Mouse (Mus musculus): Measurements from ENCODE around the gene Ifnlr1. TPM values are rescaled to one million over a fixed set of nuclear protein-coding genes. Genes with fewer than 3 reads are reported as not detected.

The Ifnlr1 gene
- polyA plus RNA-seq, 1 experiment from 2014 or later = 0.46 TPM

DNA sequence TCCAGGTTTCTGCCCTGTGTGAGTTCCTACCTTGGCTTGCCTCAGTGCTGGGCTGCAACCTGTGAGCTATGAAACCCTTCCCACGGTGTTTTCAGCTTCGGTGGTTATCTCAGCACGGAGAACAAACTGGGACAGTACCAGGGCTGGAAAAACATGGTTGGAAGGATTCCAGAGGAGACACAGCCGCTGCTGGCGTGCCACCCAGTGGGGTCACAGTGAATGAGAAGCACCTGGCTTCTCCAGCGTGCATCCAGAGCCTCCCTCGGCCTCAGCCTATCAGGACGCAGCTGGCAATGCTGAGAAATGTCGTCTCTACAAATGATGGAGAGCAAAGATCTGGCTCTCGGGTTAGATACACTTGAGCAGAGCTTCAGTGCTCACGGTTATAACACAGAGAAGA lies 40.3 kb downstream of the Ifnlr1 start:
- no peak overlapping the region for H3K9ac ChIP-seq (replicated peaks)
- 80% methylated on average over 11 of the region's 11 CpGs for WGBS
- ATAC-seq (ENCODE audit: low FRiP score) = no peak
- no peak overlapping the region for H3K27ac ChIP-seq (replicated peaks)
- no peaks in the 10 kb centered on the region for H3K36me3 ChIP-seq
- H3K27me3 ChIP-seq (replicated peaks) = no peaks in the 10 kb centered on the region
- no peak overlapping the region for H3K4me3 ChIP-seq (replicated peaks)
- H3K9me3 ChIP-seq (replicated peaks) = no peaks in the 10 kb centered on the region
- H3K4me2 ChIP-seq = no peak overlapping the region
- no peaks in the 10 kb centered on the region for H3K4me1 ChIP-seq

DNA sequence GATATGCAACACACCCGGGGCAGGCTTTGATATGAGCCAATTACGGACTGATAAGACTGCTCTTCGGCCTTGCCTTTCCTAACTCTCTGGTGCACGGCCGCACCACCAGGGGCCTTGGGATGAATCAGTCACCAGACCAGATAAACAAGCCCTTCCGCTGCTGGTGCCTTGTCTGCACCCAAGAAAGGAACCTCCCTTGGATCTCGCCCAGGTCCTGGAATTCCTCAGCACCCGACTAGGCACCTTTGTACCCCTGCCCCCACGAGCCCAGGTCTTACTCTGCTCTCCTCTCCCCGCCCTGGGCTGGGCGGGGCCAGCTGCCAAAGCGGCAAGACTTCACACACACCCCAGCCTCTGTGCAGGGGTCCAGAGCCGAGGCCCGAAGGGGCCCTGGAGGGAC lies 41.7 kb downstream of the Ifnlr1 start, which contains the start of gene Il22ra1:
Gene Il22ra1 (plus strand): TSS at position 356 of the 400 bp plus-strand sequence.
- H3K4me1 ChIP-seq = no peaks in the 10 kb centered on the region
- no peak within 1 kb of the TSS for H3K27ac ChIP-seq (replicated peaks)
- ATAC-seq (ENCODE audit: low FRiP score) = no peak
- H3K27me3 ChIP-seq (replicated peaks) = no peaks in the 10 kb centered on the region
- H3K9me3 ChIP-seq (replicated peaks) = no peaks in the 10 kb centered on the region
- H3K36me3 ChIP-seq = no peaks in the 10 kb centered on the region
- H3K9ac ChIP-seq (replicated peaks) = no peak within 1 kb of the TSS
- H3K4me2 ChIP-seq = no peak within 1 kb of the TSS
- no peak within 1 kb of the TSS; the same call in 1 of the 2 replicates for H3K4me3 ChIP-seq (replicated peaks)
- WGBS = 62% methylated on average over 14 of the region's 14 CpGs

DNA sequence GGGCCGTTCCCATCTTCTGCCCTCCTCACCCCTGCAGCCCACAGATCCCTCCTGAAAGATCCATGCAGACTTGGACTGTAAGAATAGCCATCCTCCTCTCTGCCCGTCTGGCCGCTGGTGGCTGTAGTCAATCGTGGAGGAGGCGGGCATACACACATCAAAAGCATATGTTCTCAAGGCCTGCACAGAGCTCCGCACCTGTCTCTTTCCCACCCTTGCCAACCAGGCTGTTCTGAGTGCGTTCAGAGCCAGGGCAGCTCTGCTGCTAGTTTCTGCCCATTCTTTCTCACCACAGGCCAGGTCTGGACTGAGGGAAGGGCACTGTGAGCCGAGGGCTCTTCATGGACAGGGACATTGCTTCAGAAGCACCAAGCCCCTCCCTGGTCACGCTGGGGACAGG lies 44.1 kb downstream of the Ifnlr1 start:
- H3K9ac ChIP-seq (replicated peaks) = no peak overlapping the region
- no peak overlapping the region for H3K27ac ChIP-seq (replicated peaks)
- WGBS = 65% methylated on average over 9 of the region's 9 CpGs
- no peak overlapping the region for H3K4me2 ChIP-seq
- ATAC-seq (ENCODE audit: low FRiP score) = no peak
- H3K9me3 ChIP-seq (replicated peaks) = no peaks in the 10 kb centered on the region
- no peaks in the 10 kb centered on the region for H3K36me3 ChIP-seq
- H3K4me1 ChIP-seq = no peaks in the 10 kb centered on the region
- no peak overlapping the region for H3K4me3 ChIP-seq (replicated peaks)
- H3K27me3 ChIP-seq (replicated peaks) = no peaks in the 10 kb centered on the region

DNA sequence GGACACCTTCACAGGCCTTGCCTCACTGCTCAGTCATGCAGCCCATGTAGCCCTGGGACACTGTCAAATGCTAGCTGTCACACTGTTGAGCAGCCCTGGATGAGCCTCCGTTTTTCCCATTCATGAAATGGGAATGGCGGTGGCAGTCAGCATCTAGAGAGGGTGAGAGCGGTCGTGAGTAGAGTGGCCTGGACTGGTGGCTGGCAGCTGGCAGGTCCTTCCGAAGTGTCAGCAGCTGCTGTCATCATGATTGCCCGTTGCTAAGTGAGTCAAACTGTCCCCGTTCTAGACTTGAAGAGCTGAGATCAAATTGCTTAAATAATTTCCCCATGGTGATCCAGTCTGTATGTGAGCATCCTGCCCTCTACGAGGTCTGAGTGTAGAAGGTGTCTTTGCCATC lies 44.9 kb downstream of the Ifnlr1 start:
- Histone ChIP-seq H3K9me3 (replicated peaks) (no peaks in the 10 kb centered on the region), H3K27ac (replicated peaks) (no peak overlapping the region), H3K4me2 (no peak overlapping the region), H3K4me1 (no peaks in the 10 kb centered on the region), H3K27me3 (replicated peaks) (no peaks in the 10 kb centered on the region), H3K9ac (replicated peaks) (no peak overlapping the region), H3K36me3 (no peaks in the 10 kb centered on the region), H3K4me3 (replicated peaks) (no peak overlapping the region)
- WGBS = 79% methylated on average over 8 of the region's 8 CpGs
- no peak for ATAC-seq (ENCODE audit: low FRiP score)

DNA sequence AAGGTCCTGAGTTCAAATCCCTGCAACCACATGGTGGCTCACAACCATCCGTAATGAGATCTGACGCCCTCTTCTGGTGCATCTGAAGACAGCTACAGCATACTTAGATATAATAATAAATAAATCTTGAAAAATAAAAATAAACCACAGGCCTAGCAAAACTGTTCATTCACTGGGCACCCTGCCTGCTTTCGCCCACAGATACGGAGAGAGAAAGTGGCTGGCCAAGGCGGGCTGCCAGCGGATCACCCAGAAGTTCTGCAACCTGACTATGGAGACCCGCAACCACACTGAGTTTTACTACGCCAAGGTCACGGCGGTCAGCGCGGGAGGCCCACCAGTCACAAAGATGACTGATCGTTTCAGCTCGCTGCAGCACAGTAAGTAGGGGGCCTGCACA lies 47.8 kb downstream of the Ifnlr1 start:
- Histone ChIP-seq H3K27ac (replicated peaks) (no peak overlapping the region), H3K4me2 (no peak overlapping the region), H3K4me1 (no peaks in the 10 kb centered on the region), H3K36me3 (no peaks in the 10 kb centered on the region), H3K9ac (replicated peaks) (no peak overlapping the region), H3K9me3 (replicated peaks) (no peaks in the 10 kb centered on the region), H3K27me3 (replicated peaks) (no peaks in the 10 kb centered on the region), H3K4me3 (replicated peaks) (no peak overlapping the region)
- no peak for ATAC-seq (ENCODE audit: low FRiP score)
- WGBS = 95% methylated on average over 14 of the region's 14 CpGs

DNA sequence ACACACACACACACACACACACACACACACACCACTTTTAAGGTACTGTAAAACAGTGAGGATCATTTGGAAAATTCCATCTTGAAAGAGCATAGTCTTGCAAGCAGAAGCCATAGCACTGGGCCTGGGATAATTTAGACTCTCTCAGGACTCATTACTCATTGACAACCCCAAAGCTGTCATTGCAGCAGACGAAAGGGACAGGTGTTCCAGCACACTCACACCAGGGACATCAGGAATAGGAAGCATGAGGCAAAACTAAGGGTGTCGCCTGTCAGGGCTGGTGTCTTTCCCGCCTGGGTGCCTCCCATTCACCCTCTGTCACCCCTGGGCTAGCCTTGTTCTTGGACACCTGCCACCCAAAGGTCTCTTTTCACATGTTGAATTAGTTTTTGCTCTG lies 50.8 kb downstream of the Ifnlr1 start:
- no peak overlapping the region for H3K27ac ChIP-seq (replicated peaks)
- ATAC-seq (ENCODE audit: low FRiP score) = no peak
- H3K27me3 ChIP-seq (replicated peaks) = no peaks in the 10 kb centered on the region
- peaks cover 3% of the 10 kb centered on the region; the same call in 1 of the 2 replicates for H3K4me1 ChIP-seq
- no peak overlapping the region for H3K4me2 ChIP-seq
- H3K9me3 ChIP-seq (replicated peaks) = no peaks in the 10 kb centered on the region
- no peak overlapping the region for H3K4me3 ChIP-seq (replicated peaks)
- 74% methylated on average over 3 of the region's 3 CpGs for WGBS
- H3K36me3 ChIP-seq = no peaks in the 10 kb centered on the region
- H3K9ac ChIP-seq (replicated peaks) = no peak overlapping the region

DNA sequence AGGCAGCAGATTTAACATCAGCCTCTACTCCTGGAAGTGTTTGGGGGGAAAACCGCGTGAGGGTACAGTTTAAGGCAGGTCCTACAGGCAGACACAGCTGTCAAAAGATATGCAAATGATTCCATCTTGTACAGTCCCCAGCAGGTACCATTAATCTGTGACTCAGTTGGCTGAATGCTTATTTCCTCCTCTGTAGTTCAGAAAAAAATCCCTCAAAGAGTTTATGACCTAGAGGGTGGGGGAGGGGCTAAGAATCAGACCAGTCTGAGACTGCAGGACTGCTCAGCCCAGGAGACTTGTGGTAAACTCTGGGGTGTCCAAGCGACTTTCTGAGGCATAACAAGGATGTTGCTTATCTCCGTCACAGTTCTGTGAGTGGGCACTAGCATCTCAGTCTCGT lies 52.1 kb downstream of the Ifnlr1 start:
- H3K4me3 ChIP-seq (replicated peaks) = no peak overlapping the region
- WGBS = 58% methylated on average over 5 of the region's 5 CpGs
- no peak for ATAC-seq (ENCODE audit: low FRiP score)

DNA sequence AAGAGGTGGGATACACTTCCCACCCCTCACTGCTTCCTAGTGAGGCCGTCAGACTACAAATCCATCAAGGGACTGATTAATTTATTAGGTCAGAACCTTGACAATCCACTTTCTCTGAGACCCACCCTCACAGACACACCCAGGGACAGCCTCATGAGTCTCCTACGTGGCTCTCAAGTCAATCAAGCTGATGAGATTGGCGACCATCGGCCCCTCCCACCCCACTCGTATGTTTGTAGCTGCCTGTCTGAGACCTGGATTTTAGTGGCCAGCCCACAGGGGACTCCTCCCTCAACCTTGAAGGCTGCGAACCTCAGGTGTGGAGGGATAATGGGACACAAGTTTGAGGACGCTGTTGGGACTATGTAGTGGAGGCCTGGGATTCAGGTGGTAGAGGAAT lies 53.1 kb downstream of the Ifnlr1 start:
- Histone ChIP-seq H3K4me3 (replicated peaks) (no peak overlapping the region), H3K9ac (replicated peaks) (no peak overlapping the region), H3K9me3 (replicated peaks) (no peaks in the 10 kb centered on the region), H3K27ac (replicated peaks) (no peak overlapping the region), H3K36me3 (no peaks in the 10 kb centered on the region), H3K4me1 (peaks cover 3% of the 10 kb centered on the region; the same call in 1 of the 2 replicates), H3K4me2 (no peak overlapping the region), H3K27me3 (replicated peaks) (no peaks in the 10 kb centered on the region)
- WGBS = 47% methylated on average over 7 of the region's 7 CpGs
- no peak for ATAC-seq (ENCODE audit: low FRiP score)

More for the DNA sequence above, 52.1 kb downstream of the Ifnlr1 start:
- Histone ChIP-seq H3K27me3 (replicated peaks) (no peaks in the 10 kb centered on the region), H3K4me2 (no peak overlapping the region), H3K9ac (replicated peaks) (no peak overlapping the region), H3K9me3 (replicated peaks) (no peaks in the 10 kb centered on the region), H3K4me1 (peaks cover 3% of the 10 kb centered on the region; the same call in 1 of the 2 replicates), H3K36me3 (no peaks in the 10 kb centered on the region), H3K27ac (replicated peaks) (no peak overlapping the region)

DNA sequence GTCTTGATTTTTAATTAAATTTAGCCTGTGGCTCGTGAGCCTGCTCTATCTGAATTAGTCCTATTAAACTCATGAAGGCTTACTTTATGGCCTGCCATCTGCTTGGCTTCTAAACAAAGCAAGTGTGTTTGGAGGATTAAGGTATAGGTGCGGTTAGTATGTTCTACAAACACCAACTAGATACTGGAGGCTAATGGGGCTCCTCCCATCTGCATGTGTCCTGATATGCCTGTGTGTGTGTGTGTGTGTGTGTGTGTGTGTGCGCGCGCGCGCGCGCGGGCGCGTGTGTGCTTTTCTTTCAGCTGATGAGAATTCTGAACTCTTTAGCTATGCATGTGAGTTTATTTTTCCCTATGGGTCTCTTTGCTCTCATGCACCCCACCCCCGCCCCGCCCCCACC lies 53.6 kb downstream of the Ifnlr1 start:
- Histone ChIP-seq H3K4me2 (no peak overlapping the region), H3K36me3 (no peaks in the 10 kb centered on the region), H3K9ac (replicated peaks) (no peak overlapping the region), H3K27me3 (replicated peaks) (no peaks in the 10 kb centered on the region), H3K9me3 (replicated peaks) (no peaks in the 10 kb centered on the region), H3K4me1 (peaks cover 3% of the 10 kb centered on the region; the same call in 1 of the 2 replicates), H3K27ac (replicated peaks) (no peak overlapping the region), H3K4me3 (replicated peaks) (no peak overlapping the region)
- ATAC-seq (ENCODE audit: low FRiP score) = no peak
- 74% methylated on average over 14 of the region's 14 CpGs for WGBS

DNA sequence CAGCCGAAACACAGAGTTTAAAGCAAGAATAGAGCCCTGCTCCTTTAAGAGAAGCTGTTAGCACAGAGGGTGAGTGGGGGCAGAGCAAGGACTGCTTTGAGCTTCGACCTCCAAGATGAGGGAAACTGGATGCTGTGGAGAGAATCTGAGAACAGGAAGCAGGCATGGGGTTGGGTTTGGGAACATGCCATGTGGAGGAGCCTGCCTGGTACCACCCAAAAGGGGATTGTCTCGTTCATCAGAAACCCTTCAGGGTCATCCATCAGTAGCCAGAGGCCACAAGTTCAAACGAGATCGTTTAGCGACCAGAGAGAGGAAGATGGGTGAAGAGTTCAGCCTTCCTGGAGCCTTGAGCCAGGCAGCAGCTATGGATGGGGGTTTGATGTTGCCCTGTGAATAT lies 57.4 kb downstream of the Ifnlr1 start:
- no peaks in the 10 kb centered on the region for H3K27me3 ChIP-seq (replicated peaks)
- H3K36me3 ChIP-seq = no peaks in the 10 kb centered on the region
- no peak overlapping the region for H3K4me3 ChIP-seq (replicated peaks)
- no peak for ATAC-seq (ENCODE audit: low FRiP score)
- H3K4me1 ChIP-seq = peaks cover 3% of the 10 kb centered on the region; the same call in 1 of the 2 replicates
- H3K9me3 ChIP-seq (replicated peaks) = no peaks in the 10 kb centered on the region
- H3K4me2 ChIP-seq = no peak overlapping the region
- no peak overlapping the region for H3K27ac ChIP-seq (replicated peaks)
- 45% methylated on average over 6 of the region's 6 CpGs for WGBS
- no peak overlapping the region for H3K9ac ChIP-seq (replicated peaks)

DNA sequence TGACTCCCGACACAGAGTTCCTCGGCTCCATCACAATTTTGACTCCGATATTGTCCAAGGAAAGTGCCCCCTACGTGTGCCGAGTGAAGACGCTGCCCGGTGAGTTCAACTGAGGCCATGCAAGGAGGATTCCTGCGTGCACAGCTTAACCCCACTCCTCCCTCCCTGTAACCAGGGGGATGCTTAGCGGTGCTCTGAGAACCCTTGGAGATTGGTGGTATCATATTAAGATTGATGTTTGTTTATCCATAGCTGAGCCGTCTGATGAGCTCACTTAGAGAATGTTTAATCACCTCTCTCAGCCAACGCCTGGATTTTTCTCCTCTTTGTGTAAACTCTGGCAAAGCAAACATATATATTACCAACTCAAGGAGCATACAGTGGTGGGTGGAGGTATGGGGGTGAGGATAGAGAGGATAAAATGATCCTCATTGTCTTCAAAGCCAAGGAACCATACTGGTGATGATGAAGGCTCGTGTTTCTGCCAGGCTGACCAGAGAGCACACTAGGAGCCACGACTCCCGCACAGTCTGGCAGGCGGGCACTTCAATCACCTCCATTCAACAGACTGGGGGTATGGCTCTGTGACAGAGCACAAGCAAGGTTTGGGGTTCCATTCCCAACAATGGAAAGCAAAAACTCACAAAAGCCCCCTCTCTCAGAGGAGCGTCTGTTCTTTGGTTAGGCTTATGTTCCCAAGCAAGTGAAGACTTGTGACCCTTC lies 58.8 kb downstream of the Ifnlr1 start:
- no peak overlapping the region for H3K4me2 ChIP-seq
- no peaks in the 10 kb centered on the region for H3K9me3 ChIP-seq (replicated peaks)
- no peaks in the 10 kb centered on the region for H3K4me1 ChIP-seq
- no peak overlapping the region for H3K4me3 ChIP-seq (replicated peaks)
- H3K27ac ChIP-seq (replicated peaks) = no peak overlapping the region
- no peaks in the 10 kb centered on the region for H3K36me3 ChIP-seq
- WGBS = 70% methylated on average over 16 of the region's 16 CpGs
- H3K9ac ChIP-seq (replicated peaks) = no peak overlapping the region
- no peaks in the 10 kb centered on the region for H3K27me3 ChIP-seq (replicated peaks)
- no peak for ATAC-seq (ENCODE audit: low FRiP score)

DNA sequence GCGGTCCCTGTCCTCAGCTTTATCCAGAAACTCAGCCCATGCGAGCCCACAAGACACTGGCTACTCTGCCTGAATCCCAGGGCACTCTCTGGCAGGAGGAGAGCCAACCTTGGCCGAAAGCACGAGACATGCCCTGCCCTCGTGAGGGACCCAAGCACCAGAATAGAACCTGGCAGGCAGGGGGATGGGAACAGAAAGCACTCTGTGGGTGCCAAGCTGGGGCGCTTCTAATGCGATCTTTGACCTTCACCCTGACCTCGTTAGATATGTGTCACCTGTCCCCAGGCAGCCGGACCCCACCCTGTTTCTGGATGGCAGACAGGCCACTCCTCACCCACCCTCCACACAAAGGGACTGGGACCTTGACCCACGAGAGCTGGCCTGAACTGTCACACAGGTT lies 59.5 kb downstream of the Ifnlr1 start:
- Histone ChIP-seq H3K36me3 (no peaks in the 10 kb centered on the region), H3K9me3 (replicated peaks) (no peaks in the 10 kb centered on the region), H3K4me3 (replicated peaks) (no peak overlapping the region), H3K4me2 (no peak overlapping the region), H3K27ac (replicated peaks) (no peak overlapping the region), H3K27me3 (replicated peaks) (no peaks in the 10 kb centered on the region), H3K4me1 (no peaks in the 10 kb centered on the region), H3K9ac (replicated peaks) (no peak overlapping the region)
- no peak for ATAC-seq (ENCODE audit: low FRiP score)
- whole genome bisulfite sequencing = 80% methylated on average over 10 of the region's 10 CpGs

Measured in neural tube, embryonic 15.5 days (tissue).